Mouse (Mus musculus) T-cell, adult 2 months (primary cell): ENCODE data around the gene Wbp1.

ENCODE experiments used
- DNase-seq: peaks from one replicate; pipeline ENCODE4 v3.0.0; 2022; ENCODE audit warnings: low spot score

Gene Wbp1

DNA sequence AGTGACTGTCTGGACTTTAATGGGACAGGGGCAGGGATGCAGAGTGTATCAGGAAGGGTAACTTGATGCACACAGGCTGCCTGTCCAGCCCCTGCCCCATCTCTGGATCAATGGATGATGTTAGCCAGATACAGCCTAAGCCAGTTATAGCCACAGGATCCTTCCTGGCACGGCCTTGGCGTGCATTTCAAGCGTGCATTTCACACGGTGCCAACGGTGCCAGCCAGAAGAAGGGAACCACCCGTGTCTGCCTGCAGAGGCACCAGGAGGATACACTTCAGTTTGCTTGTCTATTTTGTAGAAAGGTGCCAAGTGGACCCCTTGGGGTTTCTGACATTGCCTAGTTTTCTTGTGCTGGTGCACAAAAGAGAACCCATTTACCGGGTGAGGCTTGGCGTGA is 18.7 kb upstream of the Wbp1 start:
- no peak for DNase-seq

DNA sequence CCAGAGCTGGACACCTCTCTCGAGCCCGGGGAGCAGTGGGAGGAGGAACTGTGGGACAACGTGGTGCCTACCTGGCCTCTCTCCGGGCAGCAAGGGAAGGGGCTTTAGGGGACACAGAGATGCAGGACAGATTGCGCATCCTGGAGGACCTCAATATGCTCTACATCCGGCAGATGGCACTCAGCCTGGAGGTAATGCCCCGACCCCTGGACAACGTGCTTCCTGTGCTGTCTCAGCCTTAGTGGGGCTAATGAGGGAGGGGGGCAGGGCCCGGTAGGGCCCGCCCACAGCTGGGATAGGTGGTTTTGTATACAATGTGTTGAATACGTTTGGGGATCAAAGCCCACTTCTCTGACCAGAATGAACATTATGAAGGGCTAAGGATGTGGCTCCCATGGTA is 16.7 kb upstream of the Wbp1 start:
- no peak for DNase-seq

DNA sequence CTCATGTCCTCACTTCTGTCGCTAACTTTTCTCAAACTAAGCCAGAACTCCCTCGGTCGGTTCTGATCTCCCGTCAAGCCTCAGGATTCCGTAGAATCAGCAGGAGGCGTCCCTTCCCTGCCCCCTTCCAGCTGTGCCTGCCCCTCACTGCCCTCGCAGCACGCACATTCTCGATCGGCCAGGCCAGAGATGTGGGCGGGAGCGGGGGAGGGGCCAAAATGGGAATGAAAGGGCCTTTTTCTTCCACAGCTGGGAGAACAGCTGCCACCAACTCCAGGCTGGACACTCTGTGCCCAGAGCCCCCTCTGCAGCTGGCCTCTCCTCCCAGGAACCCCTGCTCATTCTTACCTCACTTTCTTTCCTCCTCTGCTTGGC is 16.2 kb upstream of the Wbp1 start:
- DNase-seq: no peak

- DNase-seq: no peak
Measured at GRCm38 (mm10) chr6:83136881-83137575, 15.7 kb upstream of the Wbp1 start.

DNA sequence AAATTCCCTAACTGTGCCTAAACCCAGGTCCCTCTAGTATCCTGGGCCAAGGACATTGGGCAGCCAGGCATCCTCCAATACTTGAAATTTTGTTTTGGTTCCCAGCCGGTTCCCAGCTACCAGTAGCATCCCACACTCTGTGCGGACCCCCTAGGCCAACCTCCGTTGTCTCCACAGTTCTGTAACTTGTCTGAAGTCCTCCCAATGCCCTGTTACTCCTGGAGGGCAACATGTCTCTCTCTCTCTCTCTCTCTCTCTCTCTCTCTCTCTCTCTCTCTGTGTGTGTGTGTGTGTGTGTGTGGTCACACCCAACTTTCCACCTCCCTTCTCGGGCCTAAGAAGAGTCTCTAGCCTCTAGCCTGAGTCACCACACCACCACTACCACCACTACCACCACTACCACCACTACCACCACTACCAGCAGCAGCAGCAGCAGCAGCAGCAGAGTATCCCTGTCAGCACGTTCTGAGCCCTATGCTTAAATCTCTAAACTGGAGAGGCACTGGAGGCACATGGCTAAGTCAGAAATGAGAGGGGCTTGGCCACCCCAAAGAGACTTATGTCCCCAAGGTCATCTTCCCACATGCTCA is 15.0 kb upstream of the Wbp1 start:
- no peak for DNase-seq

DNA sequence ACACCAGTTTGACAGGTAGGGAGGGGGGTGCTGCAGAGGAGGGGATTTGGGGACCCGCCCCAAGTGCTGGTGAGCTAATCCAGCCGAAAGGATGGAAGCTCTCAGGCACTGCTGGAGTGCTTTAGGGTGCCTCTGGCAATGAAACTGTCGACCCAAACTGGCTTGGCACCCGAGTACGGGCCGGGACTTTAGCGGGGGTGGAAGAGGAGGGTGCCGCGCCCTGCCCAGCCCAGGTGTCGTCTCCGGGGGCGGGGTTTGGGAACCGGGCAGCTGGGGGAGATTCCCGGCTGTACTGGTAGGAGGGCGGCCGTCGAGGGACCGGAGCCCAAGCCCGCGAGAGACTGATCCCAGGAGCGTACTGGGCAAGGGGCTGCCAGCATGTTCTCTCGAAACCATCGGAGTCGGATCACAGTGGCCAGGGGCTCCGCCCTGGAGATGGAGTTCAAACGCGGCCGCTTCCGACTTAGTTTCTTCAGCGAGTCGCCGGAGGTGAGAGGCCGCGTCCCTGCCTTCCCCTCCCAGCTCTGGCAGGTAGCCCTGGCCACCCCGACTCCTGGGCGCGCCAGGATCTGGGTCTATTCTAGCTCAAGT is 14.3 kb upstream of the Wbp1 start:
- DNase-seq: no peak

DNA sequence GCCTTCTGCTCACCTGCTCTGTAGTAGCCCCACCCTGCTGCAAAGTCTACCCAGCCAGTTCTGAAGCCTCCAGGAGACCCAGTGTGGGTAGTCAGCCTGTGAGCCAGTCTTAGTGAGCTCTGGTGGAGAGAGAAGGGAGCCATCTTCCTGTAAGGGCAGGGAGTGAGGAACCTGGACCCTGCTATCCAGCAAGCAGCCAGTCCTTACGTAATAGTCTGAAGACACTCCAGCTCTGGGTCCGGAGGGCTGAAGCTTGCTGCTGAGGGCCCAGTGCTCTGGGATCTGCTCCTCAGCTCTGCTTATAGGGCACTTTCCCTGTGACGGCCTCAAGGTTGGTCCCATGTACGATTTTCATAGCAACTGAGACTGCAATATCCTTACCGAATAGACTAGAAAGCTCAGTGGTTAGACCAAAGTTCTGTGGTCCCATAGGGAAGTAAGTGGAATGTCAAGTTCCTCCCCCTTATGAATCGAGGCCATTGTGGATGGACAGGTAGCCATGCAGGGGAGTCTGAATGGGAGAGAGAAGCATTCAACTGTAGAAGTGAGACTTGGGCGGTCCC is 13.7 kb upstream of the Wbp1 start, which contains the start of gene Rtkn:
Gene Rtkn, plus strand, starts transcription at position 513 of the 563 bp plus-strand sequence.
- no peak for DNase-seq

- no peak for DNase-seq
Measured at GRCm38 (mm10) chr6:83134226-83134625, 12.9 kb upstream of the Wbp1 start.

- no peak for DNase-seq
Measured at GRCm38 (mm10) chr6:83132176-83132919, 11.0 kb upstream of the Wbp1 start.

DNA sequence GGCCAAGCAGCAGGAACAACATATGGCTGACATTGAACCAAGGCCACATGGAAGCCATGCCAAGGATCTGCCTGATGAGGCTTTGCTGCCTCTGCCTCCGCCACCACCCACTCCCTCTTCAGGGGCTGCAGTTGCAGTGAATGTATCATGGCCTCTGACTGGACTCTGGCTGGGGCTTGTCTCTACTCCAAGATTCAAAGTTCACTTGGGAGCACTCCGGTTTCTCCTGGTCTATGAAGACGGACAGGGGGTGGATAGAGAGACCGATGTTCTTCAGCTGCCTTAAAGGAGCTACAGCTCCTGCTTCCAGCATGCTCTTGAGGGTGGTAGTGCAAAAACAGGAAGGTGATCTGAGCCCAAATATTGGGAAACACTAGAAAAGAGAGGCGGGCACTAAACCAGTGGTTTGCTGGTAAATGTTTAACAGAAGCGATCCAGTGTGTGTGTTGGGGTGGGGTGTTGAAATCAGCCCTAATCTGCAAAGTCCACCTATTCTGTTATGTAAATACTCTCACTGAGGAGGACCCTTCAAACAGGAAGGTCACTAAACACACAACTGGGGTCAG is 10.2 kb upstream of the Wbp1 start:
- no peak for DNase-seq

DNA sequence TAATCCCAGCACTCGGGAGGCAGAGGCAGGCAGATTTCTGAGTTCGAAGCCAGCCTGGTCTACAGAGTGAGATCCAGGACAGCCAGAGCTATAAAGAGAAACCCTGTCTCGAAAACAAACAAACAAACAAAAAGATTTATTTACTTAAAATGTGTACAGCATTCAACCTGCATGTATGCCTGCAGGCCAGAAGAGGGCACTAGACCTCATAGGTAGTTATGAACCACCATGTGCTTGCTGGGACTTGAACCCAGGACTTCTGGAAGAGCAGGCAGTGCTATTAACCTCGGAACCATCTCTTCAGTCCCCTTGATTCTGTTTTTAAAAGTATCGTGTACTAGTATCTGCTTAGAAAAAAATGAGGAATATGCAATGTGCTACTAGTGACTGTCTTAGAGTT is 6.1 kb upstream of the Wbp1 start:
- DNase-seq: no peak

GRCm38 (mm10) chr6:83125331-83125730 is 4.0 kb upstream of the Wbp1 start, which contains the start of gene Ino80b:
Ino80b (minus strand) TSS chr6:83125431.
- DNase-seq: no peak

- DNase-seq: peak; percentile 95
Measured at GRCm38 (mm10) chr6:83124851-83125312, 3.5 kb upstream of the Wbp1 start.

DNA sequence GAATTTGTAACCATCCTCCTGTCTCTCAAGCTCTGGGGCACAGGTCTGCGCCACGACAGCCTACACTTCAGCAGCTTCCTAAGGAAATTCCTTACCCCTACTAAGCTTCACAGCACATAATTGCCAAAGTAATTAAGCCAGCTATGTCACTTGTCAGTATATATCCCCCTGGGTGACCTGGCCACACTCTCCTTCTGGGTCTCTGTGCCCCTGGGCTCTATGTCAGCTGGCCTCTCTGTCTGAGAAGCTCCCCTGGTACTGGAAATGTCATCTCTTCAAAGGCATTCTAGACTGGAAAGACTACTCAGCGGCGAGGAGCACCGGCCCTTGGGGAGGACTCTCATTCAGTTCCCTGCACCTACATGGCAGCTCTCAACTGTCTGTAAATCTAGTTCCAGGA is 1.6 kb upstream of the Wbp1 start:
- no peak for DNase-seq

DNA sequence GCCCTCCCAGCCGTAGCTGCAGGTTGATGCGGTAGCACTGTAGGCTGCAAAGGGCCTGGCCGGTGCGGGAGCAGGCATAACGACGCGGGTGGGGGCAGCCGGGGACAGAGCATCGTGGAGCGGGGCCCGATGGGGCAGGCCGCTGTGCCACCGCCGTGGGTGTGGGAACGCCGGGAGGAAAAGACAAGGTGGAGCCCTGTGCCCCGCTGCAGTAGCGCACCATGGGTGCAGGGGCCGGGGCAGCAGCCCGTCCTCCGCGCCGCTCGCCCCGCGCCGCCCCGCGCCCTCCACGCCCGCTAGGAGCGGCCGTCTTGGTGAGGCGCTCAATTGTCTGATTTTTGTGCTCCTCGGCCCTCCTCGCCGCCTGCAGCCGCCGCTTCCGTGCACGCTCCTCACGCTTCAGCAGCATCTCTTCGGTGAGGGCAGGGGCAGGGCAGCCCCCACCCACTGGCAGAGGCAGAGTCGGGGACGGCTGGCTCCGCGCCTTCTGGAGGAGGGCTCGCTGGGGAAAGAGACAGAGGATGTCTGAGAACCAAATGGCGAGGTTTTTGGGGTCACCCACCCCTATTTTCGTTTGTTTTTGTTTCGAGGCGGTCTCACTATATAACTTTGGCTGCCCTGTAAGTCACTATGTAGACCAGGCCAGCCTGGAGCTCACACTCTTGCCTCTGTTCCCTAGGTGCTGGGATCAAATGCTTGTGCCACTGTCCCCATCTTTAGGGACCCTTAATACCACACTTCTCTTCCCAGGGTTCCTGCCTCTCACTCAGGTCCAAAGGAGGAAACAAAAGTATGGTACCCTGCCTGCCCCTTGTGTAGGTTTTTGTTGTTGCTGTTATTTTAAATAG is 728 bp upstream of the Wbp1 start:
- DNase-seq: no peak

- no peak for DNase-seq
Measured at GRCm38 (mm10) chr6:83119734-83120051, 1.7 kb downstream of the Wbp1 start.

DNA sequence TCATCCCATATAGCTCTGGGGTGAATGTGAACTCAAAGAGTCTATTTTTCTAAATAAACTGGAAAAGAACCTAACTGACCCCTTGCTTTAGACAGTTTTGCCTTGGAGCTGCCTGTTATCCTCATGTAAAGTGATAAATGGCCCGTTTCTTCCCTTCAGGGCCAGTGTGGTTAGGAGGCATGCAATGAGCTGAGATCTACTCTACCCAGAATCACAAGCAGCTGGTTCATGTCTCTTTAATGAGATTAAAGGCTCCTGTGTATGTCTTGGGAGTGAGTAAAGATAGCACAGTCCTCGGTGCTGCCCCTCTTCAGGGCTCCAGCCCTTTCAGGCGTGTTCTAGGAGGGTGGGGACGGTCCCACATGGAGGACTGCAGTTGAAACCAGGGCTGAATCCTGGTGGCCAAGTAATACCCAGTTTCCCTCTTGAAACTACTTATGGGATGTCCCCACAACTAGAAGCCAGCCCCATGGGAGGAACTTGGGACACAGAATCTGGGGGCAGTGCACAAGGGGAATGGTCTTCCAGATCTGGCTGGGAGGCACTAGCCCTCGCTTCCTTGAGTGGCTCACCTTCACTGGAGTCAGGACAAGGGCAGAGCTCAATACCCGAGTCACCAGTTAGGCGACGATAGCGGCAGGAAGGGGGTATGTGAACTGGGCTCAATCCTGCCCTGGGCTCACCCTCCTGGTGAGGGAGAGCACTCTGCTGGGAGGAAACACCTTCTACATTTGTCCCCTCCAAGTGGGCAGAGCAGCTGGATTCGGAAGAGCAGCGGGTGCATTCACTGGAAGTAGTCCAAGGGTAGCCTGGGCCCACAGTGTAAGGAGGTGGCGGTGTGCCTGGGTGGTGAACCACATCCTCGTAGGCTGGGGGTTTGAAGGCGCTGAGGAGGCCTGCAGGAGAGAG is 2.3 kb downstream of the Wbp1 start:
- peak; percentile 42 for DNase-seq

GRCm38 (mm10) chr6:83118369-83118768 is 3.0 kb downstream of the Wbp1 start:
- no peak for DNase-seq

- DNase-seq: no peak
Measured at GRCm38 (mm10) chr6:83117616-83118015, 3.7 kb downstream of the Wbp1 start.

DNA sequence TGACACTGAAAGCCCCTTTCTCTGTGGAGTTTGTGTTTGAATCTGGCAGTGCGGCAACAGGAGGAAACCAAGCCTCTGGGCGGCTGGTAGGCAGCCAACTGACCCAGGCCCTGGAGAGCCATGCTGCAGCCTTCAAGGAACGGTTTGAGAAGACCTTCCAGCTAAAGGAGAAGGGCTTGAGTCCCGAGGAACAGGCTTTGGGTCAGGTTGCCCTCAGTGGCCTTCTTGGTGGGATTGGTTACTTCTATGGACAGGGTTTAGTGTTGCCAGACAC is 4.3 kb downstream of the Wbp1 start:
- no peak for DNase-seq
